Mouse (Mus musculus): ENCODE results near the gene Tmem237. TPM values are rescaled to one million over a fixed set of nuclear protein-coding genes. Genes with fewer than 3 reads are reported as not detected.

Gene Tmem237
- polyA plus RNA-seq, 1 experiment = 19.8 TPM

GRCm38 (mm10) chr1:59051306-59051705 lies 68.9 kb downstream of the Tmem237 start:
- H3K79me3 ChIP-seq (ENCODE audit: low read depth) = no peaks in the 10 kb centered on the region
- no peak overlapping the region for H3K4me3 ChIP-seq (ENCODE audit: insufficient read depth, poor library complexity, severe bottlenecking)
- H3K79me2 ChIP-seq (ENCODE audit: control insufficient read depth, insufficient read depth) = no peaks in the 10 kb centered on the region
- no peak for TF ChIP-seq MYOG (IDR thresholded peaks at IDR 0.05; ENCODE audit: control insufficient read depth, extremely low read depth, insufficient read length)
- no peak for TF ChIP-seq USF1 (IDR thresholded peaks at IDR 0.05; ENCODE audit: low read depth)
- TF ChIP-seq FOSL1 (IDR thresholded peaks at IDR 0.05; ENCODE audit: insufficient read depth, low read length, poor library complexity, severe bottlenecking) = no peak
- TF ChIP-seq MYOD1 (IDR thresholded peaks at IDR 0.05; ENCODE audit: control insufficient read depth, insufficient read length, low read depth) = no peak
- TF ChIP-seq CEBPB (IDR thresholded peaks at IDR 0.05; ENCODE audit: low read depth) = no peak
- no peak for TF ChIP-seq CTCF (IDR thresholded peaks at IDR 0.05; ENCODE audit: control insufficient read depth, insufficient read depth, insufficient read length)
- TF ChIP-seq MAX (IDR thresholded peaks at IDR 0.05) = no peak
- H3K36me3 ChIP-seq (ENCODE audit: control insufficient read depth, insufficient read depth) = no peaks in the 10 kb centered on the region
- no peak overlapping the region for H3ac ChIP-seq (ENCODE audit: control insufficient read depth, insufficient read length, low read depth)
- H3K27me3 ChIP-seq (ENCODE audit: control insufficient read depth, insufficient read depth, insufficient read length) = peaks cover 18% of the 10 kb centered on the region

Other genes with a start within 250 kb of the Tmem237 start
- 12.2 TPM for gene Trak2, start 147.0 kb downstream of the Tmem237 start, polyA plus RNA-seq (2012; fragmentation: generic; extraction: Trizol)
- gene Stradb, start 146.9 kb downstream of the Tmem237 start, polyA plus RNA-seq (2012; fragmentation: generic; extraction: Trizol) = 6.0 TPM
- not detected for gene C2cd6, start 25.5 kb downstream of the Tmem237 start, polyA plus RNA-seq (2012; fragmentation: generic; extraction: Trizol)
- 0.51 TPM for gene Mpp4, start 43.0 kb upstream of the Tmem237 start, polyA plus RNA-seq (2012; fragmentation: generic; extraction: Trizol)
- gene Als2, start 116.8 kb upstream of the Tmem237 start, polyA plus RNA-seq (2012; fragmentation: generic; extraction: Trizol) = 9.4 TPM
- gene Cdk15, start 136.5 kb upstream of the Tmem237 start, polyA plus RNA-seq (2012; fragmentation: generic; extraction: Trizol) = 0.05 TPM

Measured in C2C12 (cell line).